Mouse (Mus musculus) heart, adult 2 months (tissue): ENCODE results near the gene Xrcc1.
A peak's percentile ranks its signal among the peaks of the same experiment; 100 is the strongest.

ENCODE experiments used
- CTCF ChIP-seq: fragments of 200-600 bp; IDR thresholded peaks from 2 replicates; pipeline ENCODE4 v1.8.1; 2022; ENCODE audit warnings: antibody characterized with exemption, mild to moderate bottlenecking, moderate library complexity
- POLR2A ChIP-seq: fragments of 200-500 bp; IDR thresholded peaks from 2 replicates; pipeline ENCODE4 v1.6.1; 2011; ENCODE audit warnings: mild to moderate bottlenecking, low read depth, low read length, control low read depth; ENCODE audit not compliant: insufficient read depth

- TF ChIP-seq CTCF = peak; percentile 25; the same call in 1 of the 2 replicates
- TF ChIP-seq POLR2A = no peak
Observed at GRCm38 (mm10) chr7:24599211-24600067, 53.4 kb downstream of the Xrcc1 start.
